Mouse (Mus musculus) hindbrain, embryonic 15.5 days (tissue): ENCODE results near the gene Atp2c1. TPM values are rescaled to one million over a fixed set of nuclear protein-coding genes. Genes with fewer than 3 reads are reported as not detected.

ENCODE experiments used
- ATAC-seq: fragments of 200-750 bp; cut with Nextera tagmentation; 2 replicates; pipeline ENCODE4 v1.8.0; 2017; ENCODE audit warnings: low read depth, moderate number of reproducible peaks, moderate TSS enrichment; ENCODE audit not compliant: low FRiP score
- H3K27ac ChIP-seq: fragments of 300-500 bp; sonication (generic); replicated peaks from 2 replicates; pipeline ENCODE4 v1.5.1; 2015; ENCODE audit warnings: mild to moderate bottlenecking, inconsistent platforms
- H3K27me3 ChIP-seq: fragments of 300-500 bp; sonication (generic); 2 replicates; pipeline ENCODE4 v1.6.1; 2015; ENCODE audit warnings: control low read depth, inconsistent platforms
- H3K36me3 ChIP-seq: fragments of 300-500 bp; sonication (generic); 2 replicates; pipeline ENCODE4 v1.6.1; 2015; ENCODE audit warnings: control low read depth, inconsistent platforms
- H3K4me1 ChIP-seq: fragments of 300-500 bp; sonication (generic); replicated peaks from 2 replicates; pipeline ENCODE4 v1.6.1; 2015; ENCODE audit warnings: control low read depth, inconsistent platforms
- H3K4me2 ChIP-seq: fragments of 300-500 bp; sonication (generic); 2 replicates; pipeline ENCODE4 v1.6.1; 2015; ENCODE audit warnings: moderate library complexity, mild to moderate bottlenecking, inconsistent platforms
- H3K4me3 ChIP-seq: fragments of 300-500 bp; sonication (generic); 2 replicates; pipeline ENCODE4 v1.5.1; 2015; ENCODE audit warnings: mild to moderate bottlenecking, inconsistent platforms
- H3K9ac ChIP-seq: fragments of 300-500 bp; sonication (generic); 2 replicates; pipeline ENCODE4 v1.6.1; 2015; ENCODE audit warnings: inconsistent platforms
- H3K9me3 ChIP-seq: fragments of 300-500 bp; sonication (generic); 2 replicates; pipeline ENCODE4 v1.6.1; 2016; ENCODE audit warnings: control low read depth, inconsistent platforms
- WGBS: fragments of 180-500 bp; shearing (Covaris S2); methylation state at CpG from one replicate; pipeline ENCODE4 v1.1.7; 2015; 5-methylcytosine and 5-hydroxymethylcytosine counted together
- polyA plus RNA-seq: library from polyadenylated mRNA; unstranded; fragments of >200 nt; fragmentation: Nextera tagmentation; extraction: Ambion mirVana; gene quantifications from 2 replicates; pipeline ENCODE4 v1.2.1, GENCODE M21; 2015

The Atp2c1 gene
- polyA plus RNA-seq, 1 experiment from 2014 or later, result 98.8 TPM

GRCm38 (mm10) chr9:105387403-105387802, 139.7 kb downstream of the Atp2c1 start:
- H3K4me1 ChIP-seq, result no peaks in the 10 kb centered on the region
- no peak for ATAC-seq
- WGBS, result 89% methylated on average over 5 of the region's 5 CpGs

GRCm38 (mm10) chr9:105379533-105380145, 147.5 kb downstream of the Atp2c1 start:
- Histone ChIP-seq H3K27ac (no peak overlapping the region), H3K36me3 (no peaks in the 10 kb centered on the region), H3K4me1 (peaks cover 13% of the 10 kb centered on the region), H3K4me2 (no peak overlapping the region), H3K9me3 (no peaks in the 10 kb centered on the region), H3K27me3 (no peaks in the 10 kb centered on the region), H3K9ac (no peak overlapping the region), H3K4me3 (no peak overlapping the region)
- WGBS, result 38% methylated on average over 8 of the region's 8 CpGs
- peak; percentile 79 for ATAC-seq

More at GRCm38 (mm10) chr9:105387403-105387802, 139.7 kb downstream of the Atp2c1 start:
- Histone ChIP-seq H3K4me2 (no peak overlapping the region), H3K9ac (no peak overlapping the region), H3K27me3 (no peaks in the 10 kb centered on the region), H3K9me3 (no peaks in the 10 kb centered on the region), H3K36me3 (no peaks in the 10 kb centered on the region), H3K27ac (no peak overlapping the region), H3K4me3 (no peak overlapping the region)

- 80% methylated on average over 3 of the region's 3 CpGs for WGBS
Observed at GRCm38 (mm10) chr9:105377622-105378021, 149.5 kb downstream of the Atp2c1 start.

GRCm38 (mm10) chr9:105376954-105377530, 150.1 kb downstream of the Atp2c1 start:
- ATAC-seq, result no peak
- WGBS, result 72% methylated on average over 7 of the region's 7 CpGs
- no peak overlapping the region for H3K9ac ChIP-seq

More at GRCm38 (mm10) chr9:105377622-105378021, 149.5 kb downstream of the Atp2c1 start:
- no peak overlapping the region for H3K9ac ChIP-seq
- H3K27ac ChIP-seq, result no peak overlapping the region
- H3K4me3 ChIP-seq, result no peak overlapping the region
- H3K4me2 ChIP-seq, result no peak overlapping the region
- no peak for ATAC-seq
- no peaks in the 10 kb centered on the region for H3K27me3 ChIP-seq
- H3K4me1 ChIP-seq, result peaks cover 13% of the 10 kb centered on the region
- H3K9me3 ChIP-seq, result no peaks in the 10 kb centered on the region
- H3K36me3 ChIP-seq, result no peaks in the 10 kb centered on the region

GRCm38 (mm10) chr9:105376411-105376810, 150.7 kb downstream of the Atp2c1 start:
- Histone ChIP-seq H3K4me3 (no peak overlapping the region), H3K9me3 (no peaks in the 10 kb centered on the region), H3K36me3 (no peaks in the 10 kb centered on the region), H3K4me2 (no peak overlapping the region), H3K9ac (no peak overlapping the region), H3K27ac (no peak overlapping the region), H3K4me1 (peaks cover 13% of the 10 kb centered on the region), H3K27me3 (no peaks in the 10 kb centered on the region)
- WGBS, result 61% methylated on average over 7 of the region's 7 CpGs
- ATAC-seq, result no peak

More at GRCm38 (mm10) chr9:105376954-105377530, 150.1 kb downstream of the Atp2c1 start:
- H3K4me3 ChIP-seq, result no peak overlapping the region
- no peaks in the 10 kb centered on the region for H3K27me3 ChIP-seq
- H3K27ac ChIP-seq, result no peak overlapping the region
- no peak overlapping the region for H3K4me2 ChIP-seq
- peaks cover 13% of the 10 kb centered on the region for H3K4me1 ChIP-seq
- H3K36me3 ChIP-seq, result no peaks in the 10 kb centered on the region
- no peaks in the 10 kb centered on the region for H3K9me3 ChIP-seq

- WGBS, result 39% methylated on average over 5 of the region's 5 CpGs
- Histone ChIP-seq H3K4me2 (no peak overlapping the region), H3K27ac (no peak overlapping the region), H3K4me3 (no peak overlapping the region), H3K36me3 (no peaks in the 10 kb centered on the region), H3K4me1 (peaks cover 6% of the 10 kb centered on the region), H3K27me3 (no peaks in the 10 kb centered on the region), H3K9ac (no peak overlapping the region), H3K9me3 (no peaks in the 10 kb centered on the region)
- no peak for ATAC-seq
Observed at GRCm38 (mm10) chr9:105374361-105374760, 152.8 kb downstream of the Atp2c1 start.

- H3K4me3 ChIP-seq, result no peak overlapping the region
- H3K27me3 ChIP-seq, result no peaks in the 10 kb centered on the region
- ATAC-seq, result no peak
- H3K4me1 ChIP-seq, result no peaks in the 10 kb centered on the region
- H3K4me2 ChIP-seq, result no peak overlapping the region
- WGBS, result 93% methylated on average over 3 of the region's 3 CpGs
- H3K9me3 ChIP-seq, result no peaks in the 10 kb centered on the region
- H3K27ac ChIP-seq, result no peak overlapping the region
- H3K36me3 ChIP-seq, result no peaks in the 10 kb centered on the region
- no peak overlapping the region for H3K9ac ChIP-seq
Observed at GRCm38 (mm10) chr9:105368605-105369004, 158.5 kb downstream of the Atp2c1 start.

GRCm38 (mm10) chr9:105366199-105366598, 160.9 kb downstream of the Atp2c1 start:
- Histone ChIP-seq H3K36me3 (no peaks in the 10 kb centered on the region), H3K9me3 (no peaks in the 10 kb centered on the region), H3K27me3 (no peaks in the 10 kb centered on the region), H3K4me3 (no peak overlapping the region), H3K4me1 (no peaks in the 10 kb centered on the region), H3K9ac (no peak overlapping the region), H3K27ac (no peak overlapping the region), H3K4me2 (no peak overlapping the region)
- 97% methylated on average over 4 of the region's 4 CpGs for WGBS
- ATAC-seq, result no peak

GRCm38 (mm10) chr9:105363520-105364231, 163.4 kb downstream of the Atp2c1 start:
- H3K4me3 ChIP-seq, result no peak overlapping the region
- no peak overlapping the region for H3K4me2 ChIP-seq
- H3K4me1 ChIP-seq, result no peaks in the 10 kb centered on the region
- no peaks in the 10 kb centered on the region for H3K9me3 ChIP-seq
- H3K9ac ChIP-seq, result no peak overlapping the region
- H3K27ac ChIP-seq, result no peak overlapping the region
- no peaks in the 10 kb centered on the region for H3K36me3 ChIP-seq
- no peaks in the 10 kb centered on the region for H3K27me3 ChIP-seq
- peak; percentile 27; the same call in 1 of the 2 replicates for ATAC-seq
- WGBS, result 60% methylated on average over 5 of the region's 5 CpGs

- Histone ChIP-seq H3K36me3 (no peaks in the 10 kb centered on the region), H3K4me1 (no peaks in the 10 kb centered on the region), H3K27me3 (no peaks in the 10 kb centered on the region), H3K4me3 (no peak overlapping the region), H3K27ac (no peak overlapping the region), H3K9ac (no peak overlapping the region), H3K4me2 (no peak overlapping the region), H3K9me3 (no peaks in the 10 kb centered on the region)
- no peak for ATAC-seq
- 70% methylated on average over 2 of the region's 2 CpGs for WGBS
Observed at GRCm38 (mm10) chr9:105362181-105362580, 164.9 kb downstream of the Atp2c1 start.
